Mouse (Mus musculus) left cerebral cortex, postnatal 4 days (tissue): ENCODE measurements at regions not wholly inside any gene's neighbourhood (a gene's known extent, or its start where the extent isn't known, plus 50 kb on each side); places are given as distances from the start of the nearest gene placed in this dataset.
A peak's percentile ranks its signal among the peaks of the same experiment; 100 is the strongest.

Source experiments
- DNase-seq: peaks from one replicate; pipeline ENCODE4 v3.0.0-alpha.2; 2022
- intact Hi-C: fragments of 180-260 bp; cut with DNase I; formaldehyde crosslinking; loops from one replicate; pipeline ENCODE4 v1.15.1; 2025

DNA sequence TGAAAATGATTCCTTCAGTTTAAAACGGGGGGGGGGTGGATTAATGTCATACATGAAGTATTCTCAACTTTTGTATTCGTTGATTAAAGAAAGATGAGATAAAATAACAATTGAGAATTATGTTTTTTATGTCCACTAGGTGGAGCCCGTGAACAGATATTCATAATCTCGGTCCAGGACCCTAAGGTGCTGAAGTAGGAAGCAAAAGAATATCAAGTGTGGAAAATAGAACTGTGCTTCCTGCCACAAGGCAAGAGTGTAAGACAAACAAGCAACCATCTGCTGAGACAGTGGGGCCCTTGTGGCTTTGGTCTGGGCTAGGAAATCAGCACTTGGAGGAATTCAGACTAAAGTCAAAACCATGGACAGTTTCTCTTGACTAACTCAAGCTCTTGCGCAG is 50.9 kb upstream of the Kap start:
- no peak for DNase-seq
- intact Hi-C loops: loop anchor here (5.0 kb wide), 1 partner anchor 498 kb away; no protein-coding TSS in a partner anchor

DNA sequence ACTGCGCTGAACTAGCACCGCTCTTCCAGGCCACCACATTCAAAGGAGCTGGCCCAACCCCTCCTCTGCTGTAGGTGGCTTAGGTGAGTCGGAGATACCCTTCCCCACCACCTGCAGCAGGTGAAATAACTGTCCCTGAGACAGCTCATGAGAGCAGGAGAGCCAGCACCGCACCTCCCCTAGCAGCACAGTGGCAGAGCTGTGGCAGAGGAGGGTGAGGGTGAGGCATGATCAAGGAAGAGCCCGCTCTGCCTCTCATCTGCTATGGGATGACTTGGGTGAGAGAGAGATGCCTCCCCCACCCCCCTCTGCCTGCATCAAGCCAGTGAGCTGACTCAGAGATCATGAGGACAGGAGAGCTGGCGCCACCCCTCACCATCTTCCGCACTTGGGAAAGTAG is 81.1 kb upstream of the Kap start:
- intact Hi-C loops: no loop called here
- no peak for DNase-seq

DNA sequence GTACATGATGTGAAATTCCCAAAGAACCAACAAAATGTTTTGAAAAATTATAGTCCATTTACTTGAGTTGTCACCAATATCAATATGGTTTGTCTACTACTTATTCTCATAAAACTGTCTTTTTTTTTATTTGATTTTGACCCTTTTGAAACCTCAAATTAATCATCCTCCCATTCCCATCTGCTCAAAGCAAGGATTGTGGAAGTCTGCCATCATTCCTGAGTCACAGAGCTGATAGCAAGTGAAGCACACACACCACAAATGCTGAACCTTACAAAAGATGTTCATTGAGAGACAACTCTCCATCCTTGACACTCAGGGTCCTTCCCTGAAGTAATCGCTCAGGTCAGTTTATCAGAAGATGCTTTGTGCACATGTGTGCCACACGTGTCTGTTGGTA is 82.1 kb upstream of the Kap start:
- intact Hi-C loops: no loop called here
- no peak for DNase-seq

DNA sequence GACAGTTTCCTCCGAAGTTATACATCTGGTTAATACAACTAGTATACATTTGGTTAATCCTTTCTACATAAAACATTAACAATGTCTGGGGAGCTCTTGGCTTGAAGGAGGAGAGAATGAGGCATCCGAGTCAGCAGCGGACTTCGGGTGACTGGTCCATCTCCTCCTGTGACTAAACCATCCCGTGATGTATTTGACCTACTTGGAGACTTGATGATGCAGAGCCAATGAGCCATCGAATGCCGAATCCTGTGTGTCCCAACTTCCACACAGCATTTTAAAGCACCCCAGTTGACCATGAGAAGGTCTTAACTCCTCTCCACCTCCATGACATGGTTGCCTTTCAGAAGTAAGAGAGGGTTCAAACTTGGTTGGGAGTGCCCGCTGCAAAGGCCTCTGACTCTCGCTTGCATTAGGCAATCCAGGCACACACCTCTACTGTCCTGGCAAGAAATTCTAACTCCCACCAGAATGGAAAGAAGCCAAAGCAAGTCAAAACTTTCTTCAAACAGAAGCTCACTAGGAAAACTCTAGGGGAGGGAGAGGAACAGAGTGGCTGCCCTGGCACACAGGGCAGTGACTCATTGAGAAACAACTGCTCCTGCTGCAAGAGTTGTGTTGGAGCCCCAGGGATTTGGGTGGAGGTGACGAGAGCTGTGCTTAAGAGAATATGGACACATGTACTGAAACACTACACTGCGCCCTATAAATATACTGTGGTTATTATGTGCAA is 75.4 kb upstream of the Etv6 start:
- intact Hi-C loops: loop anchor here (2.0 to 10.0 kb wide), 3 partner anchors 77 to 645 kb away; partner anchors contain the start of gene Etv6
- DNase-seq: no peak

DNA sequence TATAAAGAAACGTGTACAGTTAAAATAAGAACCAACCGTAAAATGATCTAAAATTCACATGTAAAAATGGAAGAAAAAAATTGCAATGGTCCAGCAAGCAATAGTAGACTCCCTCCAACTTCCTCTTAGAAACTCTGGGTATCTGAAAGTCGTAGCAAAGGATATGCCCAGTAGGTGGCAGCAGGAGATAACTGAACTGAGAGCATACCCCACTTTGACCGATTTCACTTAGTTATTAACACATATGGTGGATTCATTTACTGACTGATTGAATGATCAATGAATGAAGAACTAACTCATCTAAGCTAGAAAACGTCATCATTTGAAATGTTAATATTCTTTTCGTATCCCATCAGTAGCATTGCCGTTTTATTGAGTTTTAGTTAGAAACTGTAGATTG is 74.8 kb upstream of the Etv6 start:
- intact Hi-C loops: loop anchor here (2.0 to 10.0 kb wide), 3 partner anchors 77 to 644 kb away; partner anchors contain the start of gene Etv6
- peak; percentile 72 for DNase-seq

DNA sequence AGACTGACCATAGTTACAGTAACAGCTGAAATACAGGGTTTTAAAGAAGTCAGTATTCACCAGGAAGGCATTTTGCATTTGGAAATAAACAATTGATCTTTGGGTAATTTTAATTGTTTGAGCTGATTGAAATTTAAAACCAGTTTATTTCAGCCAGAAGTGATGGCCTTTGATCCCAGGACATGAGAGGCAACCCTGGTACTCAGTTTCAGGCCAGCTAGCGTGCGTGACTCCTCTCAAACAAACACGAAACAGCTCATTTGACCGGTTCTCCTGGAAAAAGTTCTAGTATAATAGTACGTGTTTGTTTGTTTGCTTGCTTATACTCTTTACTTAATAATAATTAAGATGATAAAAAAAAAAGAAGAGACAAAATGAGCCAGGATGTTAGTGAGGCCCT is 72.9 kb upstream of the Etv6 start:
- no peak for DNase-seq
- intact Hi-C loops: loop anchor here (5.0 to 10.0 kb wide), 2 partner anchors 75 to 642 kb away; partner anchors contain the start of gene Etv6

DNA sequence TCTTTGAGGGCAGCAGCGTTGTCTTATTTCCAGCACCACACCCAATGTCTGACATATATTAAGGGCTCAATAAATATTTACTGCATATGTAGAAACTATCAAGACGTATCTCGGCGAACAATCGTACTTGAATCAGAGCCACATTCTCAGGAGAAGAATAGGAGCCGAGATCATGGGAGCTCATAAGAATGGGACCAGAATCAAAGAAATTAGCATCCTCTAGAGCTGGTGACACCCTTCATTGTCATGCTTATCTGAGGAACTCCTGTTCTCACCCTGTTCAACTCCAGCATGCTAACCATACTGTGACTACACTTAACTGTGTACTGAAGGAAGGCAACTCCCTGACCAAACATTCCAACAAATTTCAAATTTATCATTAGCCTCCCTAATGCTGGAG is 72.2 kb upstream of the Etv6 start:
- intact Hi-C loops: loop anchor here (5.0 to 10.0 kb wide), 2 partner anchors 74 to 642 kb away; partner anchors contain the start of gene Etv6

DNA sequence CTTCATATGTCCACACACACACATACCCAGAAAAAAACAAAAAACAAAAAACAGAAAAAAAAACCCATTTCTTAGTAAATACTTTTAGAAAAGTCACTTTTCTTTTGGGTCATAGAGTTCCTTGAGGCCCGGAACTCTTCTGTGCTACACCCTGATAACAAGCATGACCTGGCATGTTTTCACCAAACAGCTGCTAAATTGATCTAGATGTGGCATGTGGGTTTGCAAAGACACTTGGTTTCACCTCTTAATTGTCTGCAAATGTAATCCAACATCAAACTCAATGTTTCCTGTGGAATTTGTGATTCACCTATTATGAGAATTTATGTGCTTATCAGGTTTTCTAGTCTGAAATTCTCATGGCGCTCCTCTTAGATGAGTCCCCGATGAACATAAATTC is 68.2 kb upstream of the Etv6 start:
- intact Hi-C loops: loop anchor here (10.0 kb wide), 1 partner anchor 638 kb away; no protein-coding TSS in a partner anchor
- no peak for DNase-seq

More for the DNA sequence above, 72.2 kb upstream of the Etv6 start:
- no peak for DNase-seq

DNA sequence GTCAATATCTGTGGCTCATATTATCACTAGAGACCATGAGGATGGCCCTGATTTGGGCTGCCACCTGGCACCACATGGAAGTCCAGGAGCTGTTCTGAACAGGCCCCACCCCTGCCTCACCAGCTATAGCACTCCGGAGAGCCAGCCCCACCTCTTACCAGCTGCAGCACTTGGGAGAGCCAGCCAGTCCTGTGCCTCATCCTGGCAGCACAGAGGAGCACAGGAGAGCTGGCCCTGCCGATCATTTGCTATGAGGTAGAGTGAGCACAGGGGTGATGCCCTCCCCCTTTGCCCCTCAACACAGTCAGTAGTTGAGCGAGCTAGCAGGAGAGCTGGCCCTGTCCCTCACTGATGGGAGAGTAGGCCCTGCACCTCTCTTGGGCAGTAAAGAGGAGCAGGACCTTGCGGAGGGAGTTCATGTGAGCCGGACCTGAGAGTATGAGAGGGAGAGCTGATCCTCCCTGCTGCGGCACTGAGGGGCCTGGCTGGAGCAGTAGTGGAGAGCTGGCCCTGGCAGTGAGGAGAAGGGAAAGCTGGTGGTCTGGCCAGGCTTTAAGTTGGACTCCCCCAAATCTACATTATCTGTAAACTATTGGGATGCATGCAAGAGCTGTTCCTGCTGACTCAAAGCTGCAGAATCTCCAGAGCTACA is 63.3 kb upstream of the Etv6 start:
- intact Hi-C loops: no loop called here
- no peak for DNase-seq

DNA sequence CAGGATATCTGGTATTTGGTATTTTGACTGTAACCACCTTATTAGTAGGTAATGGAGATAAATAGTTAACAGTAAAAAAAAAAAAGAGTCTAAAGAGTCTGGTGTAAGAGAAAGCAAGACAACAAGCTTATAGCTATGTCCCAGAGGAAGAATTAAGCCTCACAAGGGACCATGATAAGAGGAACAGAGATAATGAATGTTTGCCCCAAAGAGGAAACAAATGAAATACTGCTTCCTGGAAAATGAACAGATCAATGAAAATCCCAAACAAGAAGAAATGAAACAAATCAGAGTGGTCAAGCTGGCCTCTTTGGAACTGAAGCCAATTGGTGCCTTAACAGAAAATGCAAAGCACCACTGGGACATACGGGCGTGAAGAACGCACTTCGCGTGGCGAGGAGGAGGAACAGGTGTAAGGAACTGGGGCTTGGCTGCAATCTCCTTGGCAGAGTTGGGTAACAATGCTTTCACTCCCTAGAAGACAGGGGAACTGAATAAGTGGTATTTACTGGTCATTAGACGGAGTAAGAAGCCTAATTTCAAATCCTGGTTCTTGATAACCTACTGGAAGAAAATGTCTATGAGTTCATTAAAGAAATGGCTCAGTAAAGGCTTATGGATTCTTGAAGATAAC is 62.2 kb upstream of the Etv6 start:
- intact Hi-C loops: no loop called here
- DNase-seq: no peak

DNA sequence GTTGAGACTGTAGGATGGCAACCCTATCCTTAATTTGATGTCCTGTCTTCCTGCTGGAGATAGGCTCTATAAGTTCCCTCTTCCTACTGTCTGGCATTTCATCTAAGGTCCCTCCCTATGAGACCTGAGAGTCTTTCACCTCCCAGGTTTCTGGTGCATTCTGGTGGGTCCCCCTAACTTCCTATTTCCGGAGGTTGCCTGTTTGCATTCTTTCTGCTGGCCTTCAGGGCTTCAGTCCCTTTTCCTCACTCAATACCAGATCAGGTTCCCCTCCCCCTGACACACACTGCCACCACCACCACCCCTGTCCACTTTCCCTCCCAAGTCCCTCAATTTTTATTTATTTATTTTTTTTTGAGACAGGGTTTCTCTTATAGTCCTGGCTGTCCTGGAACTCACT is 59.5 kb upstream of the Etv6 start:
- no peak for DNase-seq
- intact Hi-C loops: no loop called here

DNA sequence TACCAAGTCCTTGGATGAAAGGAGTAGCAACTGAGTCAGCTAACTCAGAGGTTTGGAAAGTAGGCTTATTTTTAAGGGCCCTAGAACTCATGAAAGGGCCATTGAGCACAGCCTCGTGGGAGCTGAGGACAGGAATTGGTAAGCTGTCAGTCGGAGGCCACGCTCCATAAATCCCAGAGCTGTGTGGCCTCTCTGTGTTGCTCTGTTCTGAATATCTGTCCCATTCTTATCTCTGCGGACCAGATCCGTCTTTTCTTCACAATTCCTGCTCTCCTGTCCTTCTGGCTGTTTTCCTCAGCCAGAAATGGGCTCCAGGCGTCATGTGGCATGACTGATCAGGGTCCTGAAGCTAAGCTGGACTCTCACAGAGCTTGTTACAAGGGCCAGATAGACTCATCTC is 58.6 kb upstream of the Etv6 start:
- no peak for DNase-seq
- intact Hi-C loops: no loop called here

DNA sequence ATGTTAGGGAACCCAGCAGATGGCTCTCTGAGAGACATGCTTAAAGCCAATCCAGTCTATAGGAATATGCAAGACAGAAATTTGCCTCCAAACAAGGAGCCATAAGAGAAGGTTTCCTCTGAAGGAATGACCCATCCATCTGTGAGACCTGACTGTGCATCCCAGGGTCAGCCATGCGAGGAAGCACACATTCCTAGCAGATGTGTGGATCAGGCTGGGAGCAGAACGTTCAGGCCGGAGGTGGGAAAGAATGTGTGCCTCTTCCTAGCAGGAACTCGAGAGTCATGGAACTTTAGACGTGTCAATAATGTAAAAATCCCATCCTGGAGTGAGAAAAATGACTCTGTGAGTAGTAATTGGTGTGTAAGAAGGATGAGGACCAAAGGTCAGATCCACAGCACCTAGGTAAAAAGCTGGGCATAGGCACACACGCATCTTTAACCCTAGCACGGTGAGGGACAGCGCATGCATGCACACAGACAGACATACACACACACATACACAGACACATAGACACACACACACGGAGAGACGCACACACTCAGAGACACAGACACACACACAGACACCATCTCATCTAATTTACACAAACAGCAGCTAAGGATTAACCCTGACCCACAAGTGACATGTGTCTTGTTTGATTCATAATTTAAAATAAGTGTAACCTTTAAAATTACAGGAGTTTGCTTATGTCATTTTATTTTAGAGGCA is 51.5 kb upstream of the Etv6 start:
- no peak for DNase-seq
- intact Hi-C loops: no loop called here

DNA sequence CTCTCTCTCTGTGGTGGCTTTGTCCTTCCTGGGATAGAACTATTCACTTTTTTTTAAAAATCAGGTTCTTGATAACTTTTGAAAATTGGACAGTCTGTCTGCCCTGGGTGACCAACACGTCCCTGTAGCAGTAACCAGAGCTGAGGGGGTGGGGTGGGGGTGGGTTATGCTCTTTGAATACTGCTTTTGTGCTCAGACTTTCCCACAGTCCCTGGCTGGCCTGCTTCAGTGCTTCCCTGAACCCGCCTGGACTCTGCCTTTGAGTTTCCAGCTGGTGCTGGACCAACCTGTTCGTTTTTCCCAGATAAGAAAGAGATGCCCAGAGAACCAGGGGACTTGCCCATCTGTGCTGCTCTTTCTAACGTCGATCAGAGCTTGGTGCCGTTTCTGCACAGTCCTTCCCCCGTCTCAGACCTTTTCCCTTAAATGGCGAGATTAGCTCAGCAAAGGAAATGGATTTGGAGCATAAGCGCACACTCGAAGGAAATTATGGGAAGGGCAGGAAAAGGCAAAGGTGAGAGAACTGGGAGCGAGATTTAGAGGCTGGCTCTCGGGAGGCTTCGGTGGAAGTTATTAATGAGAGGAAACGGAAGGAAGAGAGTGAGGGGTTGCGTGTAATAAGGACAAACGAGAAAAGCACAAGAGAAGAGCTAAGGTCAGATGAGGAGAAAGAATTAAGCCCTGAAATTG is 50.7 kb upstream of the Etv6 start:
- intact Hi-C loops: no loop called here
- no peak for DNase-seq
